Mouse (Mus musculus): ENCODE results near the gene Nrbp1. TPM values are rescaled to one million over a fixed set of nuclear protein-coding genes. Genes with fewer than 3 reads are reported as not detected.

Nrbp1 gene
- total and polyA plus RNA-seq, 3 experiments: 17.3 to 77.1 (median 38.2) TPM

GRCm38 (mm10) chr5:31267686-31268085 is 27.0 kb downstream of the Nrbp1 start:
- Histone ChIP-seq H3K36me3 (replicated peaks) (peaks cover 90% of the 10 kb centered on the region), H3K4me3 (ENCODE audit: low read depth, low read length) (no peak overlapping the region), H3K4me1 (ENCODE audit: insufficient read depth, low read depth, low read length) (no peaks in the 10 kb centered on the region), H3K9me3 (replicated peaks) (no peaks in the 10 kb centered on the region), H3K27me3 (ENCODE audit: insufficient read depth, low read length) (no peaks in the 10 kb centered on the region)
- ATAC-seq (ENCODE audit: extremely low read depth, insufficient number of reproducible peaks, low FRiP score, poor library complexity, severe bottlenecking) (no peak), DNase-seq (ENCODE audit: low spot score) (no peak)
- TF ChIP-seq CTCF (IDR thresholded peaks at IDR 0.05; ENCODE audit: low read depth, low read length) (no peak), GATA2 (IDR thresholded peaks at IDR 0.05; ENCODE audit: borderline replicate concordance, low read depth, low read length) (no peak), POLR2AphosphoS5 (IDR thresholded peaks at IDR 0.05; ENCODE audit: insufficient replicate concordance, low read depth, low read length) (no peak), TAL1 (conservative IDR thresholded peaks at IDR 0.05; ENCODE audit: low read depth, low read length) (no peak), GATA1 (IDR thresholded peaks at IDR 0.05; ENCODE audit: borderline replicate concordance, low read length) (no peak)

- no peaks in the 10 kb centered on the region for H3K27me3 ChIP-seq (ENCODE audit: insufficient read depth, low read length)
- H3K36me3 ChIP-seq (replicated peaks): peaks cover 75% of the 10 kb centered on the region
- ATAC-seq (ENCODE audit: extremely low read depth, insufficient number of reproducible peaks, low FRiP score, poor library complexity, severe bottlenecking) (no peak), DNase-seq (ENCODE audit: low spot score) (no peak)
- TF ChIP-seq CTCF (IDR thresholded peaks at IDR 0.05; ENCODE audit: low read depth, low read length) (no peak), TAL1 (conservative IDR thresholded peaks at IDR 0.05; ENCODE audit: low read depth, low read length) (no peak), POLR2AphosphoS5 (IDR thresholded peaks at IDR 0.05; ENCODE audit: insufficient replicate concordance, low read depth, low read length) (no peak), GATA2 (IDR thresholded peaks at IDR 0.05; ENCODE audit: borderline replicate concordance, low read depth, low read length) (no peak), GATA1 (IDR thresholded peaks at IDR 0.05; ENCODE audit: borderline replicate concordance, low read length) (no peak)
- H3K4me1 ChIP-seq (ENCODE audit: insufficient read depth, low read depth, low read length): no peaks in the 10 kb centered on the region
- no peak overlapping the region for H3K4me3 ChIP-seq (ENCODE audit: low read depth, low read length)
- no peaks in the 10 kb centered on the region for H3K9me3 ChIP-seq (replicated peaks)
Observed at GRCm38 (mm10) chr5:31273018-31273417, 32.4 kb downstream of the Nrbp1 start.

- Histone ChIP-seq H3K4me1 (ENCODE audit: insufficient read depth, low read depth, low read length) (no peaks in the 10 kb centered on the region), H3K4me3 (ENCODE audit: low read depth, low read length) (no peak overlapping the region), H3K36me3 (replicated peaks) (peaks cover 80% of the 10 kb centered on the region), H3K27me3 (ENCODE audit: insufficient read depth, low read length) (no peaks in the 10 kb centered on the region), H3K9me3 (replicated peaks) (no peaks in the 10 kb centered on the region)
- no peak for DNase-seq (ENCODE audit: low spot score)
- TF ChIP-seq GATA1 (IDR thresholded peaks at IDR 0.05; ENCODE audit: borderline replicate concordance, low read length): no peak
- TF ChIP-seq CTCF (IDR thresholded peaks at IDR 0.05; ENCODE audit: low read depth, low read length): no peak
- TF ChIP-seq POLR2AphosphoS5 (IDR thresholded peaks at IDR 0.05; ENCODE audit: insufficient replicate concordance, low read depth, low read length): no peak
- no peak for TF ChIP-seq GATA2 (IDR thresholded peaks at IDR 0.05; ENCODE audit: borderline replicate concordance, low read depth, low read length)
- TF ChIP-seq TAL1 (conservative IDR thresholded peaks at IDR 0.05; ENCODE audit: low read depth, low read length): no peak
- ATAC-seq (ENCODE audit: extremely low read depth, insufficient number of reproducible peaks, low FRiP score, poor library complexity, severe bottlenecking): no peak
Observed at GRCm38 (mm10) chr5:31279245-31279988, 38.8 kb downstream of the Nrbp1 start.

GRCm38 (mm10) chr5:31288225-31288624 is 47.6 kb downstream of the Nrbp1 start:
- Histone ChIP-seq H3K27me3 (ENCODE audit: insufficient read depth, low read length) (no peaks in the 10 kb centered on the region), H3K36me3 (replicated peaks) (peaks cover 39% of the 10 kb centered on the region), H3K9me3 (replicated peaks) (no peaks in the 10 kb centered on the region), H3K4me3 (ENCODE audit: low read depth, low read length) (no peak overlapping the region), H3K4me1 (ENCODE audit: insufficient read depth, low read depth, low read length) (peaks cover 23% of the 10 kb centered on the region)
- DNase-seq (ENCODE audit: low spot score) (no peak), ATAC-seq (ENCODE audit: extremely low read depth, insufficient number of reproducible peaks, low FRiP score, poor library complexity, severe bottlenecking) (no peak)
- no peak for TF ChIP-seq GATA1 (IDR thresholded peaks at IDR 0.05; ENCODE audit: borderline replicate concordance, low read length)
- TF ChIP-seq GATA2 (IDR thresholded peaks at IDR 0.05; ENCODE audit: borderline replicate concordance, low read depth, low read length): no peak
- no peak for TF ChIP-seq CTCF (IDR thresholded peaks at IDR 0.05; ENCODE audit: low read depth, low read length)
- TF ChIP-seq TAL1 (conservative IDR thresholded peaks at IDR 0.05; ENCODE audit: low read depth, low read length): no peak
- TF ChIP-seq POLR2AphosphoS5 (IDR thresholded peaks at IDR 0.05; ENCODE audit: insufficient replicate concordance, low read depth, low read length): no peak

GRCm38 (mm10) chr5:31288655-31289054 is 48.0 kb downstream of the Nrbp1 start:
- DNase-seq (ENCODE audit: low spot score) (no peak), ATAC-seq (ENCODE audit: extremely low read depth, insufficient number of reproducible peaks, low FRiP score, poor library complexity, severe bottlenecking) (no peak)
- H3K4me1 ChIP-seq (ENCODE audit: insufficient read depth, low read depth, low read length): peaks cover 23% of the 10 kb centered on the region
- no peaks in the 10 kb centered on the region for H3K27me3 ChIP-seq (ENCODE audit: insufficient read depth, low read length)
- TF ChIP-seq CTCF (IDR thresholded peaks at IDR 0.05; ENCODE audit: low read depth, low read length) (no peak), GATA2 (IDR thresholded peaks at IDR 0.05; ENCODE audit: borderline replicate concordance, low read depth, low read length) (no peak), TAL1 (conservative IDR thresholded peaks at IDR 0.05; ENCODE audit: low read depth, low read length) (no peak), POLR2AphosphoS5 (IDR thresholded peaks at IDR 0.05; ENCODE audit: insufficient replicate concordance, low read depth, low read length) (no peak), GATA1 (IDR thresholded peaks at IDR 0.05; ENCODE audit: borderline replicate concordance, low read length) (no peak)
- H3K36me3 ChIP-seq (replicated peaks): peaks cover 35% of the 10 kb centered on the region
- H3K9me3 ChIP-seq (replicated peaks): no peaks in the 10 kb centered on the region
- no peak overlapping the region for H3K4me3 ChIP-seq (ENCODE audit: low read depth, low read length)

- Histone ChIP-seq H3K9me3 (replicated peaks) (no peaks in the 10 kb centered on the region), H3K36me3 (replicated peaks) (peaks cover 25% of the 10 kb centered on the region), H3K27me3 (ENCODE audit: insufficient read depth, low read length) (peaks cover 3% of the 10 kb centered on the region; the same call in 1 of the 2 replicates), H3K4me3 (ENCODE audit: low read depth, low read length) (no peak overlapping the region; the same call in 1 of the 2 replicates), H3K4me1 (ENCODE audit: insufficient read depth, low read depth, low read length) (peaks cover 23% of the 10 kb centered on the region)
- DNase-seq (ENCODE audit: low spot score): no peak
- TF ChIP-seq CTCF (IDR thresholded peaks at IDR 0.05; ENCODE audit: low read depth, low read length) (no peak), POLR2AphosphoS5 (IDR thresholded peaks at IDR 0.05; ENCODE audit: insufficient replicate concordance, low read depth, low read length) (no peak), TAL1 (conservative IDR thresholded peaks at IDR 0.05; ENCODE audit: low read depth, low read length) (no peak), GATA2 (IDR thresholded peaks at IDR 0.05; ENCODE audit: borderline replicate concordance, low read depth, low read length) (no peak), GATA1 (IDR thresholded peaks at IDR 0.05; ENCODE audit: borderline replicate concordance, low read length) (no peak)
- ATAC-seq (ENCODE audit: extremely low read depth, insufficient number of reproducible peaks, low FRiP score, poor library complexity, severe bottlenecking): no peak
Observed at GRCm38 (mm10) chr5:31289626-31290230, 49.1 kb downstream of the Nrbp1 start.
